Mouse (Mus musculus): ENCODE measurements around the gene Rbfox2. TPM values are rescaled to one million over a fixed set of nuclear protein-coding genes. Genes with fewer than 3 reads are reported as not detected.

Rbfox2 gene
- total RNA-seq (2021), result 100 to 1,000 TPM; 262 to 269 TPM

- intact Hi-C loops (cut with DNase I), result loop anchor here (5.0 kb wide), 1 partner anchor 49 kb away; no protein-coding TSS in a partner anchor
These were observed at the start of gene Rbfox2 for GRCm38 (mm10) chr15:77306547-77307261. Gene Rbfox2, minus strand, starts transcription at chr15:77307004.

DNA sequence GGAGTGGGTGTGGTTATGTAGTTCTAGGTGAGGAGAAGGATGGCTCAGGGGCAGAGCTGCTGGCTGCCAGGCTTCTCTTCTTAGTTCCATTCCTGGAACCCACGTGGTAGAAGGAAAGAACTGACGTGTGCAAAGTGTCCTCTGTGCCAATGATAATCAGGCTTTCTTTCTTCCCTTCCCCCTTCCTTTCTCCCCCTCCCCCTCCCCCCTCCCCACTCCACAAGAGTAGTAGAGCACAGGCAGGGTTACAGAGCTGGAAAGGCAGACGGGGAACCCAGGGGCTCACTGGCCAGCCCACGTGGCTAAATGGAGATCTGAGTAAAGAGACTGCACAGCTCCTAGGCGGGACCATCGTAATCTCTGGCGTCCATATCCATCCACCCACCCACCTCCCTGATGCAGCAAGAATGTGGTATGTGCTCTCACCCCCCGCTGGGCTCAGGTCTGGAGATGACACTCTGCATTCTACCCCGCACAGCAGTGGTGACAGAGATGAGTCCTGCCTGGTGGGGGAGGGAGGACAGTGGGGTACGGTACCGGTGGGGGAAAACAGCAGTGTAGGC is 49.5 kb upstream of the Rbfox2 start:
- DNase-seq (ENCODE audit: extremely low spot score in 1 of 2, low spot score in 2 of 2), result peak in 1 of 2 experiments; percentile 70
- intact Hi-C loops (cut with DNase I), result loop anchor here (5.0 kb wide), 3 partner anchors 109 to 374 kb away; no protein-coding TSS in a partner anchor

More at GRCm38 (mm10) chr15:77306547-77307261, at the start of gene Rbfox2:
- peak; percentile 88 to 96 for DNase-seq (ENCODE audit: extremely low spot score in 1 of 2, low spot score in 2 of 2)

GRCm38 (mm10) chr15:77354848-77355551 is 48.2 kb upstream of the Rbfox2 start:
- DNase-seq (ENCODE audit: extremely low spot score in 1 of 2, low spot score in 2 of 2), result no peak
- intact Hi-C loops (cut with DNase I), result loop anchor here (5.0 kb wide), 3 partner anchors 108 to 373 kb away; no protein-coding TSS in a partner anchor

GRCm38 (mm10) chr15:77354496-77354847 is 47.7 kb upstream of the Rbfox2 start:
- intact Hi-C loops (cut with DNase I), result no loop called here

DNA sequence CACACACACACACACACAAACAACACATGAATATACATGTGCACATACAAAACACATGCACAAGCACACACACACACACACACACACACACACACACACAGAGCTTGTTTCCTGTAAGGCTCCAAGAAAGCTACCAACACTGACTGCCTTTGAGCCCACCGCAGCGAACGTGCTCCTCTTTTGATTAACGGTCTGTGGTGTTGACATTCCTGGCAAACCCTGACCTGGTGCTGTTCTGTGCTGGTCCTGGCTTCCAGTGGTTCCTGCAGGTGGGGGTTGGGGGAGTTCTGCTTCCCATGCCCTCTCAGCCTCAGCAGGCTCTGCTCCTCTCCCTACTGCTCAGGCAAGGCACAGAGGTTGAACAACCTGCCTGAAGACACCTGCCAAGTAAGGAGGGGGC is 47.0 kb upstream of the Rbfox2 start:
- intact Hi-C loops (cut with DNase I), result no loop called here
- no peak for DNase-seq (ENCODE audit: extremely low spot score in 1 of 2, low spot score in 2 of 2)

More at GRCm38 (mm10) chr15:77354496-77354847, 47.7 kb upstream of the Rbfox2 start:
- no peak for DNase-seq (ENCODE audit: extremely low spot score in 1 of 2, low spot score in 2 of 2)

DNA sequence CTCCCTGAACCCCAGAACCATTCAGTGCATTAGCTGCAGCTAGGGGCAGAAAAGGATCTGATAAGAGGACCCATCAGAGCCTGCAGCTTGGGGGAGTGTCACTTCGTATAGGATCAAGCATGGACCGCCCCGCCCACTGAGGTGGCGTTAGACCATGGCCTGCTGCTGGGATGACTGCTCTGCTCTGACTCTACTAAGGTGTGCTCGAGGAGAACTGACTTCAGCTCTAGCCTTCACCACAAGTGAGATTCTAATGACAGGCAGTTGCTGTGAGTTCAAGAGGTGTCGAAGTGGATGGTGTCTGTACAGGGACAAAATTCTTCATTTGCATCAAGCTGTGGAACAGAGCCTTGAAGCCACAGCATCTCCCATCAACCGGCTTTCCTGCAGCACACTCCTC is 46.1 kb upstream of the Rbfox2 start:
- DNase-seq (ENCODE audit: extremely low spot score in 1 of 2, low spot score in 2 of 2), result no peak
- intact Hi-C loops (cut with DNase I), result no loop called here

- intact Hi-C loops (cut with DNase I), result no loop called here
- no peak for DNase-seq (ENCODE audit: extremely low spot score in 1 of 2, low spot score in 2 of 2)
These were observed 43.3 kb upstream of the Rbfox2 start for GRCm38 (mm10) chr15:77350117-77350516.

- intact Hi-C loops (cut with DNase I), result no loop called here
- DNase-seq (ENCODE audit: extremely low spot score in 1 of 2, low spot score in 2 of 2), result no peak
These were observed 41.3 kb upstream of the Rbfox2 start for GRCm38 (mm10) chr15:77348146-77348545.

GRCm38 (mm10) chr15:77344127-77345125 is 37.6 kb upstream of the Rbfox2 start:
- no peak for DNase-seq (ENCODE audit: extremely low spot score in 1 of 2, low spot score in 2 of 2)
- intact Hi-C loops (cut with DNase I), result no loop called here

- peak in 1 of 2 experiments; percentile 85 for DNase-seq (ENCODE audit: extremely low spot score in 1 of 2, low spot score in 2 of 2)
- intact Hi-C loops (cut with DNase I), result no loop called here
These were observed 36.8 kb upstream of the Rbfox2 start for GRCm38 (mm10) chr15:77343527-77344091.

DNA sequence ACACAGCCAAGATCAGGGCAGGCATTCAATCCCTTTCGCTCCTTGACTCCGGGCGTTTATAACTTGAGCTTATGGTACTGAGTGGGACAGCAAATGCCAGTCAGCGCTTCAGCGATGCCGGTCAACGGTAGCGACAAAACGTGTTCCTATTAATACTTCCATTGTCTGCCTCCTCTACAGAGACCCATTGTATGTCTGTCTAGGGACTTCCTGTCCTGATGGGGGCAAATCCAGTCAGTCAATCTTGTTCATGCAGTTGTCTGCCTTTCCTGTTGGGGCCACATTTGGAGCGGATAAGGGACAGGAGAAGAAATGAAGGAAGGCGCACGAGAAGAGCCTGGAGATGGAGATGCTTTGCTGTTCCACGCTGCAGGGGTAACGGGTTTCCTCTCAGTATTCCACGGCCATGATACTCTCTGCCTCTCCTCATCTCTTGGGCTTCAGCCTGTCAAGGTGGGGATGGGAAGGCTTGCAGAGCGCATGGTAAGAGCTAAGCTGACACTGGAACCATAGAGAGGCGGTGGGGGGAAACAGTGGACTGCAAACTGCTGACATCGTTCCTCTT is 36.2 kb upstream of the Rbfox2 start:
- no peak for DNase-seq (ENCODE audit: extremely low spot score in 1 of 2, low spot score in 2 of 2)
- intact Hi-C loops (cut with DNase I), result no loop called here

GRCm38 (mm10) chr15:77342005-77342404 is 35.2 kb upstream of the Rbfox2 start:
- intact Hi-C loops (cut with DNase I), result no loop called here
- DNase-seq (ENCODE audit: extremely low spot score in 1 of 2, low spot score in 2 of 2), result no peak

DNA sequence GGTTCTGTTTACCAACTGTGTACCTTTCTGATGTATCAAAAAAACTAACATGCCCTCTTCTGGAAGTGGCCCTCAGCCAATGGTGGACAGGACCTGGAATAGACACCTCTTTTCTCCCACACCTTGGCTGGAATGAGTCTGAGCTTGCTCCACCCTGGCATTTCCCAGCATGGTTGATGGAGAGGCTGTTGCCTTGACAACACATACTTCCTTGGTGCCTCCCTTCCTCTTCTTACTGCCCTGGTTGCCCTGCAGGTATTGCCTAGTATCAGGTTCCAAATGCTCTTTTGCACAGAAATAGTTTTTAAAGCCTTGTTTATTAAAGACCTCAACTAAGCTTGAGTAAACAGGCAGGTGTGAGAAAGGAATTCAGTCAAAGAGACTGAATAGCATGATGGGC is 33.8 kb upstream of the Rbfox2 start:
- intact Hi-C loops (cut with DNase I), result no loop called here
- DNase-seq (ENCODE audit: extremely low spot score in 1 of 2, low spot score in 2 of 2), result no peak

- intact Hi-C loops (cut with DNase I), result loop anchor here (5.0 kb wide), 1 partner anchor 112 kb away; no protein-coding TSS in a partner anchor
- DNase-seq (ENCODE audit: extremely low spot score in 1 of 2, low spot score in 2 of 2), result no peak
These were observed 32.2 kb upstream of the Rbfox2 start for GRCm38 (mm10) chr15:77338924-77339429.

DNA sequence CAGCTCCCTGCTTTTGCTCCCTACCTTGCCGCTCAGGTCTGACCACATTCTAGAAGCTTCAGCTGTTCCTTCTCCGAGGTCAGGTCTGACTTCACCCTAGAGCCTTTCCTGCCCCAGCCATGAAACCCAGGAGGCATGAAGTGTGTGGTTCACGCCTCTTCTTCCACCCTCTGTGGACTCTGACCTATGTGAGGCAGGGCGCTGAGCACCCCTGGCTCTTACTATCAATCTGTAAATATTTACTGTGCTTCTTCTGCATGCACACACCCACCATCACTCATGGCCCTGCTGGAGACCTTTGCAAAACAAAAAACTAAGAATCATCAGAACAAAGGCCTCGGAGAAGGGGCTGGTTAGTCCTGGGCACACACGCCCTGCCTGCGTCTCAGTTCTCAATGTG is 31.6 kb upstream of the Rbfox2 start:
- intact Hi-C loops (cut with DNase I), result loop anchor here (5.0 kb wide), 1 partner anchor 111 kb away; no protein-coding TSS in a partner anchor
- DNase-seq (ENCODE audit: extremely low spot score in 1 of 2, low spot score in 2 of 2), result no peak

- no peak for DNase-seq (ENCODE audit: extremely low spot score in 1 of 2, low spot score in 2 of 2)
- intact Hi-C loops (cut with DNase I), result loop anchor here (5.0 kb wide), 1 partner anchor 111 kb away; no protein-coding TSS in a partner anchor
These were observed 31.1 kb upstream of the Rbfox2 start for GRCm38 (mm10) chr15:77337926-77338325.

DNA sequence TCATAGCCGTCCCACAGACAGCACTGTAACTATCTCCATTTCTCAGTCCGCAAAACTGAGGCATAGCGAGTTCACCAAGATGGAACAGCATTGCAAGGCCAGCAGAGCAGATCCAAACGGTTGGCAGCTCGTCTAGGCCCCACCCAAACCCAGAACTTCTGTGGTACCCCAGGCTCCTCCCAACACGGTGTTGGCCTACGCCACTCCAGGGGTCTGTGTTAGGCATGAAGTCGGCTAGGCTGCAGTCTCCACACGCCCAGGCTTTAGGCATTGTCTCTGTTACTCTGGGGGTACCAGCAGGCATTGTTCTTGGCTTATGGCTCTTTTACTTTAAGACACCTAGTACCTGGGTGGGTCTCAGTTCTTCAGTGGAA is 30.2 kb upstream of the Rbfox2 start:
- no peak for DNase-seq (ENCODE audit: extremely low spot score in 1 of 2, low spot score in 2 of 2)
- intact Hi-C loops (cut with DNase I), result loop anchor here (5.0 kb wide), 1 partner anchor 110 kb away; no protein-coding TSS in a partner anchor

All from left cerebral cortex, postnatal 10 days (tissue).